Mouse (Mus musculus): ENCODE results near the gene Psap. TPM values are rescaled to one million over a fixed set of nuclear protein-coding genes. Genes with fewer than 3 reads are reported as not detected.
"Not testable (repeated sequence)": the region's sequence is repeated elsewhere in the genome, so short reads cannot be mapped to it uniquely, and the experiment has no call there.

The Psap gene
- 665 and 734 TPM in 2 replicates for polyA plus RNA-seq (2011; ENCODE audit: insufficient read length, low read depth, missing spikeins)

- peaks cover 11% of the 10 kb centered on the region for H3K4me1 ChIP-seq (ENCODE audit: control insufficient read depth, insufficient read depth, low read length)
- H3K27ac ChIP-seq (ENCODE audit: insufficient read depth, low read length), result peak within 1 kb of the TSS; percentile 46
- peak within 1 kb of the TSS; percentile 92 for H3K4me3 ChIP-seq (ENCODE audit: insufficient read depth, low read length)
- TF ChIP-seq POLR2A (IDR thresholded peaks at IDR 0.05; ENCODE audit: low read depth, low read length) (peak; percentile 99), CTCF (IDR thresholded peaks at IDR 0.05; ENCODE audit: borderline replicate concordance, insufficient read depth, low read length) (no peak)
Observed at GRCm38 (mm10) chr10:60277207-60278005, at the start of gene Psap. Gene Psap, plus strand, starts transcription at chr10:60277627.

- Histone ChIP-seq H3K4me1 (ENCODE audit: control insufficient read depth, insufficient read depth, low read length) (no peaks in the 10 kb centered on the region), H3K4me3 (ENCODE audit: insufficient read depth, low read length) (no peak overlapping the region), H3K27ac (ENCODE audit: insufficient read depth, low read length) (no peak overlapping the region)
- TF ChIP-seq POLR2A (IDR thresholded peaks at IDR 0.05; ENCODE audit: low read depth, low read length) (no peak), CTCF (IDR thresholded peaks at IDR 0.05; ENCODE audit: borderline replicate concordance, insufficient read depth, low read length) (no peak)
Observed at GRCm38 (mm10) chr10:60227666-60228065, 49.8 kb upstream of the Psap start.

GRCm38 (mm10) chr10:60229113-60229512 lies 48.3 kb upstream of the Psap start:
- TF ChIP-seq CTCF (IDR thresholded peaks at IDR 0.05; ENCODE audit: borderline replicate concordance, insufficient read depth, low read length) (no peak), POLR2A (IDR thresholded peaks at IDR 0.05; ENCODE audit: low read depth, low read length) (no peak)
- no peak overlapping the region for H3K27ac ChIP-seq (ENCODE audit: insufficient read depth, low read length)
- no peaks in the 10 kb centered on the region for H3K4me1 ChIP-seq (ENCODE audit: control insufficient read depth, insufficient read depth, low read length)
- no peak overlapping the region for H3K4me3 ChIP-seq (ENCODE audit: insufficient read depth, low read length)

GRCm38 (mm10) chr10:60230321-60231088 lies 46.9 kb upstream of the Psap start:
- no peak for TF ChIP-seq POLR2A (IDR thresholded peaks at IDR 0.05; ENCODE audit: low read depth, low read length)
- no peak for TF ChIP-seq CTCF (IDR thresholded peaks at IDR 0.05; ENCODE audit: borderline replicate concordance, insufficient read depth, low read length)
- Histone ChIP-seq H3K27ac (ENCODE audit: insufficient read depth, low read length) (no peak overlapping the region), H3K4me3 (ENCODE audit: insufficient read depth, low read length) (no peak overlapping the region)

GRCm38 (mm10) chr10:60234006-60234405 lies 43.4 kb upstream of the Psap start:
- Histone ChIP-seq H3K4me3 (ENCODE audit: insufficient read depth, low read length) (no peak overlapping the region), H3K27ac (ENCODE audit: insufficient read depth, low read length) (no peak overlapping the region), H3K4me1 (ENCODE audit: control insufficient read depth, insufficient read depth, low read length) (no peaks in the 10 kb centered on the region)
- no peak for TF ChIP-seq POLR2A (IDR thresholded peaks at IDR 0.05; ENCODE audit: low read depth, low read length)
- no peak for TF ChIP-seq CTCF (IDR thresholded peaks at IDR 0.05; ENCODE audit: borderline replicate concordance, insufficient read depth, low read length)

More at GRCm38 (mm10) chr10:60230321-60231088, 46.9 kb upstream of the Psap start:
- no peaks in the 10 kb centered on the region for H3K4me1 ChIP-seq (ENCODE audit: control insufficient read depth, insufficient read depth, low read length)

GRCm38 (mm10) chr10:60235876-60236275 lies 41.6 kb upstream of the Psap start:
- not testable (repeated sequence) for H3K4me3 ChIP-seq (ENCODE audit: insufficient read depth, low read length); H3K27ac ChIP-seq (ENCODE audit: insufficient read depth, low read length); H3K4me1 ChIP-seq (ENCODE audit: control insufficient read depth, insufficient read depth, low read length)

GRCm38 (mm10) chr10:60237475-60238154 lies 39.8 kb upstream of the Psap start:
- Histone ChIP-seq H3K4me1 (ENCODE audit: control insufficient read depth, insufficient read depth, low read length) (no peaks in the 10 kb centered on the region), H3K27ac (ENCODE audit: insufficient read depth, low read length) (no peak overlapping the region), H3K4me3 (ENCODE audit: insufficient read depth, low read length) (no peak overlapping the region)
- TF ChIP-seq CTCF (IDR thresholded peaks at IDR 0.05; ENCODE audit: borderline replicate concordance, insufficient read depth, low read length) (peak; percentile 91), POLR2A (IDR thresholded peaks at IDR 0.05; ENCODE audit: low read depth, low read length) (no peak)

- TF ChIP-seq CTCF (IDR thresholded peaks at IDR 0.05; ENCODE audit: borderline replicate concordance, insufficient read depth, low read length) (no peak), POLR2A (IDR thresholded peaks at IDR 0.05; ENCODE audit: low read depth, low read length) (no peak)
Observed at GRCm38 (mm10) chr10:60240416-60240815, 37.0 kb upstream of the Psap start.

GRCm38 (mm10) chr10:60243941-60244340 lies 33.5 kb upstream of the Psap start:
- no peak for TF ChIP-seq POLR2A (IDR thresholded peaks at IDR 0.05; ENCODE audit: low read depth, low read length)
- TF ChIP-seq CTCF (IDR thresholded peaks at IDR 0.05; ENCODE audit: borderline replicate concordance, insufficient read depth, low read length), result no peak
- H3K4me3 ChIP-seq (ENCODE audit: insufficient read depth, low read length), result no peak overlapping the region

More at GRCm38 (mm10) chr10:60240416-60240815, 37.0 kb upstream of the Psap start:
- Histone ChIP-seq H3K27ac (ENCODE audit: insufficient read depth, low read length) (no peak overlapping the region), H3K4me3 (ENCODE audit: insufficient read depth, low read length) (no peak overlapping the region), H3K4me1 (ENCODE audit: control insufficient read depth, insufficient read depth, low read length) (no peaks in the 10 kb centered on the region)

More at GRCm38 (mm10) chr10:60243941-60244340, 33.5 kb upstream of the Psap start:
- no peak overlapping the region for H3K27ac ChIP-seq (ENCODE audit: insufficient read depth, low read length)
- no peaks in the 10 kb centered on the region for H3K4me1 ChIP-seq (ENCODE audit: control insufficient read depth, insufficient read depth, low read length)

Measured in embryonic fibroblast, embryonic 13.5 days (primary cell).